In the genomic region with DNA sequence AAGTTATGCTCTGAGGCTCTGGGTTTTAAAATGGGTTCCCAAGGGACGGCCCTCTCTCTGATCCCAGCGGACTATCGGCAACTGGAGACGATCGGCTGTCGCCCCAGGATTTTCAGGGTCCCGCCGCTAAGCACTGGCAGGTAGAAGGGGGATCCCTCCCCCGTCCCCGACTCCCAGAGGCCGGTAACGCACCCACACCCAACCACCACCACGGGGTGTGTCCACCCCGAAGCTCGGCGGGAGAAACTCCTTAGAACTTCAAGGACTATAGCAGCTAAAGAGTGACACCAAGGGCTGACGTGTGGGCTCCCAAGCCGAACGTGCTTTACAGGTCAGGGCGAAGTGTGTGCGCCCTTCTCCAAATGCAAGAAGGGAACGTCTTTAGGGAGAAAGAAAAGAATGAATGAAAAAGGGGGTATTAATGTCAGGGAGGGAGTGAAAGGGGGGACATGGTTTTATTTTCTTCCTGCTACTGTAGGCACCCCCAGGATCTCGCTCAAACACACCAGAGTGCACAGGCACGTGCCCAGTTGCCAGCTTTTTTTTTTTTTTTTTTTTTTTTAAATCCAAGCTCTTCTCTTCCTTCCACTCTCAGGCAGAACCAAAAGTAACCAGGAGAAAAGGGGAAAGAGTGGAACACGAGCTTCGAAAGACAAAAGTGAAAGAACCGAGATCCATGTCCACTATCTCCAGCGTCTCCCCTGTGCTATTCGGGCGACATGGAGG, we compare ENCODE assay signal across 9 mouse cellular contexts. TPM values are rescaled to one million over a fixed set of nuclear protein-coding genes. Genes with fewer than 3 reads are reported as not detected.
A peak's percentile ranks its signal among the peaks of the same experiment; 100 is the strongest.
DNase-seq lines count a peak whose midpoint lies in the region; ATAC-seq and TF ChIP-seq lines count a peak whose summit lies in the region.
"Had no signal": no experiment of that assay in that cellular context is flagged by ENCODE, and none has a peak within 500 bp of the region (broad histone marks: within the 10 kb centered on the region; RNA-seq: fewer than 3 reads in every experiment).

No protein-coding gene starts in this region.

- H3K4me3 ChIP-seq in left cerebral cortex, adult 2 months, result peak overlapping the region; percentile 21; the same call in 1 of the 2 replicates
- peak overlapping the region; percentile 67 for H3K4me3 ChIP-seq in embryonic facial prominence, embryonic 13.5 days
- H3K4me3 ChIP-seq in limb, embryonic 11.5 days (ENCODE audit: low read depth, low read length), result peak overlapping the region; percentile 56

- no peak overlapping the region for H3K27ac ChIP-seq in left cerebral cortex, adult 2 months
- H3K27ac ChIP-seq in embryonic facial prominence, embryonic 13.5 days, result peak overlapping the region; percentile 98
- H3K27ac ChIP-seq in limb, embryonic 11.5 days (replicated peaks; ENCODE audit: low read depth, low read length), result 0 out of 2 replicates have a peak overlapping the region, but pooled peaks have one; percentile 21

- peaks cover 71% of the 10 kb centered on the region for H3K27me3 ChIP-seq in embryonic facial prominence, embryonic 13.5 days
- H3K27me3 ChIP-seq in limb, embryonic 11.5 days (ENCODE audit: control insufficient read depth, insufficient read depth, low read length), result peaks cover 56% of the 10 kb centered on the region

- peaks cover 24% of the 10 kb centered on the region for H3K4me1 ChIP-seq in embryonic facial prominence, embryonic 13.5 days
- H3K4me1 ChIP-seq in limb, embryonic 11.5 days (ENCODE audit: control insufficient read depth, insufficient read depth, low read length), result peaks cover 20% of the 10 kb centered on the region

- no peak for ATAC-seq in embryonic facial prominence, embryonic 13.5 days (ENCODE audit: insufficient number of reproducible peaks, insufficient read depth, low FRiP score, low TSS enrichment, low read depth)
- no peak for ATAC-seq in limb, embryonic 11.5 days (ENCODE audit: insufficient number of reproducible peaks, low FRiP score, low TSS enrichment, low read depth)

- DNase-seq in left cerebral cortex, adult 2 months (ENCODE audit: extremely low spot score in 1 of 2, low spot score in 2 of 2), result no peak
- no peak for DNase-seq in left cerebral cortex, postnatal 14 days (ENCODE audit: low spot score in 2 of 2)
- DNase-seq in limb, embryonic 11.5 days (ENCODE audit: low spot score), result peak; percentile 63
- peak; percentile 50 for DNase-seq in retina, postnatal 1 day
- no peak for DNase-seq in natural killer cell, adult 2 months (ENCODE audit: low spot score in 2 of 2)
- DNase-seq in adrenal gland, postnatal 36 days, result no peak
- DNase-seq in T-cell, adult 2 months (ENCODE audit: low spot score), result no peak

- intact Hi-C loops in left cerebral cortex, adult 2 months (cut with DNase I), result loop anchor here (5.0 kb wide), 2 partner anchors 841 to 1086 kb away; no protein-coding TSS in a partner anchor
- intact Hi-C loops in left cerebral cortex, postnatal 14 days (cut with DNase I), result loop anchor here (5.0 kb wide), 1 partner anchor 1086 kb away; no protein-coding TSS in a partner anchor

- WGBS in embryonic facial prominence, embryonic 13.5 days, result under 1% methylated on average over 30 of the region's 30 CpGs
- under 1% methylated on average over 30 of the region's 30 CpGs for WGBS in limb, embryonic 11.5 days

- peak overlapping the region; percentile 96 for H3K9ac ChIP-seq in embryonic facial prominence, embryonic 13.5 days
- H3K9ac ChIP-seq in limb, embryonic 11.5 days (ENCODE audit: low read length), result peak overlapping the region; percentile 83

- TF ChIP-seq CTCF in left cerebral cortex, adult 2 months (IDR thresholded peaks at IDR 0.05), result no peak

- H3K36me3 ChIP-seq in embryonic facial prominence, embryonic 13.5 days, result no peaks in the 10 kb centered on the region
- no peaks in the 10 kb centered on the region for H3K36me3 ChIP-seq in limb, embryonic 11.5 days (ENCODE audit: control insufficient read depth, insufficient read depth, low read length)

- no peaks in the 10 kb centered on the region for H3K9me3 ChIP-seq in embryonic facial prominence, embryonic 13.5 days
- H3K9me3 ChIP-seq in limb, embryonic 11.5 days (ENCODE audit: control insufficient read depth, low read length), result no peaks in the 10 kb centered on the region

- H3K4me2 ChIP-seq in embryonic facial prominence, embryonic 13.5 days, result peak overlapping the region; percentile 67
- H3K4me2 ChIP-seq in limb, embryonic 11.5 days (ENCODE audit: low read depth, severe bottlenecking), result peak overlapping the region; percentile 61

RNA-seq across cellular contexts. Expression of gene Tfap2a, which starts 5.2 kb away (rescaled TPM):
- 1 to 10 TPM in 1 of 2 experiments, under 1 TPM in 1; 0.68 to 1.0 TPM for total RNA-seq in left cerebral cortex, adult 2 months (2021)
- total RNA-seq in left cerebral cortex, postnatal 14 days (2021), result under 1 TPM; 0.44 TPM
- 17.5 and 20.5 TPM in 2 replicates for polyA plus RNA-seq in embryonic facial prominence, embryonic 13.5 days (2015; fragmentation: Nextera tagmentation; extraction: Ambion mirVana)
- 7.2 and 7.3 TPM in 2 replicates for polyA plus RNA-seq in limb, embryonic 11.5 days (2014; fragmentation: Nextera tagmentation; extraction: Ambion mirVana)
- total RNA-seq in adrenal gland, postnatal 36 days (2021), result under 1 TPM; 0.20 TPM
- total RNA-seq: neutrophil, adult 5-6 weeks had no signal

Comparison
In these comparisons a context has a peak if more than half of its experiments do, and no peak if none do; other contexts are left out.
1. DNase-seq: peak in limb, embryonic 11.5 days (single experiment) and retina, postnatal 1 day (single experiment); none in left cerebral cortex, adult 2 months (0 of 2), left cerebral cortex, postnatal 14 days (0 of 2), natural killer cell, adult 2 months (0 of 2), adrenal gland, postnatal 36 days (0 of 2) and T-cell, adult 2 months (single experiment).
2. Peak in every context shown above with its lines, with median percentiles within 50 percentile points of each other: H3K4me3 ChIP-seq.